Mouse (Mus musculus) megakaryocyte, adult 5-6 weeks (primary cell): Measurements from ENCODE around the gene Gm49359. TPM values are rescaled to one million over a fixed set of nuclear protein-coding genes. Genes with fewer than 3 reads are reported as not detected.
A peak's percentile ranks its signal among the peaks of the same experiment; 100 is the strongest.
"Not testable (repeated sequence)": the region's sequence is repeated elsewhere in the genome, so short reads cannot be mapped to it uniquely, and the experiment has no call there.

Experiments
- ATAC-seq: 2 replicates; pipeline ENCODE4 v1.8.0; 2016; ENCODE audit warnings: mild to moderate bottlenecking, inconsistent platforms; ENCODE audit not compliant: poor library complexity, severe bottlenecking
- total RNA-seq, 2 experiments: library from RNA; stranded (forward) in 1 of 2; stranded (reverse) in 1 of 2; fragments of 153-499, 151-499 nt in 1 of 2; fragments of 221-1000, 200-1000 nt in 1 of 2; gene quantifications; 2 replicates each; pipeline versions ENCODE4 v1.2.3 to v1.2.4; 2015 to 2017

Gene Gm49359
- total RNA-seq (2015) (14.8 and 15.0 TPM in 2 replicates), total RNA-seq (2017) (13.8 and 14.8 TPM in 2 replicates)

- peak; percentile 100 for ATAC-seq
Measured at GRCm38 (mm10) chr13:62466424-62467334, at the start of gene Gm49359. Gm49359 (minus strand) TSS chr13:62466832.

- not testable (repeated sequence) for ATAC-seq
Measured at GRCm38 (mm10) chr13:62510641-62511420, 44.2 kb upstream of the Gm49359 start.

- not testable (repeated sequence) for ATAC-seq
Measured at GRCm38 (mm10) chr13:62472661-62473060, 6.0 kb upstream of the Gm49359 start.

GRCm38 (mm10) chr13:62469947-62470346, 3.3 kb upstream of the Gm49359 start:
- ATAC-seq, result peak; percentile 72

Other genes with a start within 250 kb of the Gm49359 start
- gene Gm3604, start 83.7 kb downstream of the Gm49359 start, total RNA-seq (2015), result 8.1 and 11.5 TPM in 2 replicates
- gene Gm3604, start 83.7 kb downstream of the Gm49359 start, total RNA-seq (2017), result 4.7 and 6.5 TPM in 2 replicates
- not detected in 2 replicates for gene Zfp935, start 91.7 kb upstream of the Gm49359 start, total RNA-seq (2015)
- not detected in 2 replicates for gene Zfp935, start 91.7 kb upstream of the Gm49359 start, total RNA-seq (2017)
- 16.8 and 24.3 TPM in 2 replicates for gene Zfp934, start 104.4 kb upstream of the Gm49359 start, total RNA-seq (2015)
- 2.6 and 7.8 TPM in 2 replicates for gene Zfp934, start 104.4 kb upstream of the Gm49359 start, total RNA-seq (2017)
- 13.0 and 19.5 TPM in 2 replicates for gene 6720489N17Rik, start 157.3 kb upstream of the Gm49359 start, total RNA-seq (2015)
- gene 6720489N17Rik, start 157.3 kb upstream of the Gm49359 start, total RNA-seq (2017), result 9.6 and 14.9 TPM in 2 replicates